Mouse (Mus musculus) forebrain, embryonic 14.5 days (tissue): Measurements from ENCODE around the gene Pde4b. TPM values are rescaled to one million over a fixed set of nuclear protein-coding genes. Genes with fewer than 3 reads are reported as not detected.

Experiments used
- ATAC-seq: fragments of 200-750 bp; cut with Nextera tagmentation; 2 replicates; pipeline ENCODE4 v1.8.0; 2017; ENCODE audit warnings: mild to moderate bottlenecking, moderate library complexity
- DNase-seq: peaks from one replicate; pipeline ENCODE4 v3.0.0-alpha.2; 2015; ENCODE audit warnings: low spot score
- H3K27ac ChIP-seq: fragments of 300-500 bp; sonication (generic); 2 replicates; pipeline ENCODE4 v1.5.1; 2014; ENCODE audit warnings: low read depth, mild to moderate bottlenecking, control low read depth, low read length, moderate library complexity
- H3K27me3 ChIP-seq: fragments of 300-500 bp; sonication (generic); replicated peaks from 2 replicates; pipeline ENCODE4 v1.6.1; 2014; ENCODE audit warnings: low read length, control low read depth, mixed read lengths; ENCODE audit not compliant: control insufficient read depth, insufficient read depth
- H3K36me3 ChIP-seq: fragments of 300-500 bp; sonication (generic); 2 replicates; pipeline ENCODE4 v1.6.1; 2014; ENCODE audit warnings: low read length, control low read depth; ENCODE audit not compliant: control insufficient read depth, insufficient read depth
- H3K4me1 ChIP-seq: fragments of 300-500 bp; sonication (generic); 2 replicates; pipeline ENCODE4 v1.6.1; 2014; ENCODE audit warnings: antibody characterized with exemption, low read length, control low read depth; ENCODE audit not compliant: control insufficient read depth, insufficient read depth
- H3K4me2 ChIP-seq: fragments of 300-500 bp; sonication (generic); 2 replicates; pipeline ENCODE4 v1.6.1; 2014; ENCODE audit warnings: mild to moderate bottlenecking, control low read depth, low read length
- H3K4me3 ChIP-seq: fragments of 300-500 bp; sonication (generic); 2 replicates; pipeline ENCODE4 v1.5.1; 2014; ENCODE audit warnings: low read depth, low read length, control low read depth
- H3K9ac ChIP-seq: fragments of 300-500 bp; sonication (generic); 2 replicates; pipeline ENCODE4 v1.6.1; 2014; ENCODE audit warnings: mild to moderate bottlenecking, low read length, control low read depth, moderate library complexity
- H3K9me3 ChIP-seq: fragments of 300-500 bp; sonication (generic); replicated peaks from 2 replicates; pipeline ENCODE4 v1.6.1; 2016; ENCODE audit warnings: low read length, control low read depth, mixed read lengths; ENCODE audit not compliant: control insufficient read depth
- WGBS: fragments of 180-500 bp; shearing (Covaris S2); extraction: QIAGEN DNeasy Blood & Tissue Kit; methylation state at CpG from one replicate; pipeline ENCODE4 v1.1.7; 2014; 5-methylcytosine and 5-hydroxymethylcytosine counted together
- polyA plus RNA-seq: library from polyadenylated mRNA; unstranded; fragments of >200 nt; fragmentation: Nextera tagmentation; extraction: Ambion mirVana; gene quantifications from 2 replicates; pipeline ENCODE4 v1.2.1, GENCODE M21; 2014

Pde4b gene
- polyA plus RNA-seq, 1 experiment from 2014 or later = 30.8 TPM

DNA sequence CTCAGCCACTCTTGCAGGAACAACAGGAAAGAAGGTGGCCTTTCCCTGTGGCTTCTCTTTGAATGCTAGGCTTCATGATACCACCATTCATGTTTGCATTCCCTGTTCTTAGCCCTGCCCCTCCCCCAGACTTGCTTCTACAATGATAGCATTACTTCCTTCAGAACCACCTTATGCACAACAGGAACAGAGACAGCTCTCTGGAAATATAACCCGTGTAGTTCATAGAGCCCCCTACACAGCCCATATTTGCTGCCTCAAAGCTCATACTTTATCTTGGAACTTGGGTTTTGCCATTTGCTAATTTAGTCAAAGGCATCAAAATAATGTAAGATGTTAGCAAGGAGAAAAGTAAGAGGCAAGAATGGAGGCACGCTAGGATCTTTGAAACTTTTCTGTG, 479.8 kb downstream of the Pde4b start:
- DNase-seq (no peak), ATAC-seq (no peak)
- Histone ChIP-seq H3K4me1 (peaks cover 26% of the 10 kb centered on the region; the same call in 1 of the 2 replicates), H3K9me3 (no peaks in the 10 kb centered on the region), H3K9ac (no peak overlapping the region), H3K36me3 (no peaks in the 10 kb centered on the region), H3K27me3 (0 out of 2 replicates have a peak, but pooled peaks cover 2% of the 10 kb centered on the region), H3K4me3 (no peak overlapping the region), H3K27ac (no peak overlapping the region), H3K4me2 (no peak overlapping the region)
- WGBS = 50% methylated on average over 2 of the region's 2 CpGs

DNA sequence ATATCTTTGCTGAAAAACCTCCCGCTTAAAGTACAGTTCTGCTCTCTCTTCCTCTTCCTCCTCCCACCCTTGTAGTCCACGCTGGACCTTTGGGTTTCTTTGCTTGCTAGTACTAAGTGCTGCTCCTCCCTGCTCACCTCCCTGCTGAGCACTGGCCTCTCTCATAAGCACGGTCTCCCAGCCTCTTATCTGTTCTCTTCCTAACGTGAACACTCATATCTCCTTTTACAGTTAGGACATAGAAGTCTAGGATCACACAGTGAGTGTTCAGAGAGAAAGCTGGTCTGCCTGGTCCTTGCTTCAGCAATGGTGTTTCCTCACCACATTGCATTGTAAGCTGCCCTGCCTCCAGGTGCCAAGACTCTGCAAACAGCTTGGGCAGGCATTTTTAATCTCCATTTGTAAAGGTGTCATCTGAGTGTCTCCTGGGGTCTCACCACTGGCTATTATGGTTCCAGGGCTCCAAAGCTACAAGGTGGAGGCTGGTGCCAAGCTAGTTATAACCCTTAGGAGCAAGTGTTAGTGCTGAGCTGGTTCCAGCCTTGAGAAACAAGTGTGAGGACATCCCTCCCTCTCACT, 480.4 kb downstream of the Pde4b start:
- Histone ChIP-seq H3K4me1 (peaks cover 26% of the 10 kb centered on the region; the same call in 1 of the 2 replicates), H3K36me3 (no peaks in the 10 kb centered on the region), H3K4me2 (no peak overlapping the region), H3K27ac (no peak overlapping the region), H3K9me3 (no peaks in the 10 kb centered on the region), H3K4me3 (no peak overlapping the region), H3K9ac (no peak overlapping the region), H3K27me3 (0 out of 2 replicates have a peak, but pooled peaks cover 2% of the 10 kb centered on the region)
- ATAC-seq (no peak), DNase-seq (no peak)
- 40% methylated on average over 4 of the region's 4 CpGs for WGBS

DNA sequence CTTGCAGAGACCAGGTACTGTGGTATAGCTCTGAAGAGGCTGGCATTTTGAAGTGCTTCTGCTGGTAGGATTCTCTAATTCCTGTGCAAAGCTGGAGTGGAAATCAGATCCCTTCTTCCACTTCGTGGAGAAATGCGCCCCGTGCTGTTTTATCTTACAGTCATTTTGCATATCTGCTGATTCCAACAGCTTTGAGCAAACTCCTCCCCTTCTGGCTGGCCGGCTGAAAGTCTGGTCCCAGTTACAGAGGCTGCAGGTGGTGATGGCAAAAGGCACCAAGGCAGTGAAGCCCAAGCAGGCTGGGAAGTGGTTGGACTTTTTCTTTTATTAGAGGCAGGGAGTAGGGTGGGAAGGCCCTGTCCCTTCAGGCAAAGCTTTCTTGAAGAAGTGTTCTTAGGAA, 481.2 kb downstream of the Pde4b start:
- Histone ChIP-seq H3K4me2 (no peak overlapping the region), H3K36me3 (no peaks in the 10 kb centered on the region), H3K9me3 (no peaks in the 10 kb centered on the region), H3K9ac (no peak overlapping the region), H3K27me3 (0 out of 2 replicates have a peak, but pooled peaks cover 2% of the 10 kb centered on the region), H3K4me1 (peaks cover 26% of the 10 kb centered on the region; the same call in 1 of the 2 replicates), H3K4me3 (no peak overlapping the region), H3K27ac (no peak overlapping the region)
- peak; percentile 61 for DNase-seq
- no peak for ATAC-seq
- 4% methylated on average over 4 of the region's 4 CpGs for WGBS

DNA sequence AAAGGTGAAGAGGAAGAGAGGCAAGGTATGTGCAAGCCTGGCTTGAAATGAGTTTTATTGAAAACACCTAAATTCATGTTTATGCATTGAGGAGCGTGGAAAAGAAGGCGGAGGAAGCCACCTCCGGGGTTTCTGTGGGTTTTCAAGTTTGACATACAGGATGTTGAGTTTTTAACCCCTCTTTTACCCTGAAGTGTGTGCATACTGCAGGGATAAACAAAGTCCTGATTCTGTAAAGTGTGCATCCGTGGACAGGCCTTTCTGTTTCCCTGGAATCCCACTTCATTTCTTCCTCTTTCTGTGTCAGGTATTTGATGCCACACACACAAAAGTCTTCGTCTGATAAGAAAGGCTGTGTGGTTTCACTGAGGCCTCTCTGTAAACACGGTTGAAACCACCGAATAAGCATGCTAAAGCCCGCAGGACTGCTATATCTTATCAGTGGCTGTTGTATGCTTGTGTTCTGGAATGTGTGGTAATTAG, 481.8 kb downstream of the Pde4b start:
- WGBS = 13% methylated on average over 8 of the region's 8 CpGs
- no peaks in the 10 kb centered on the region for H3K36me3 ChIP-seq
- no peak overlapping the region for H3K9ac ChIP-seq
- peaks cover 26% of the 10 kb centered on the region; the same call in 1 of the 2 replicates for H3K4me1 ChIP-seq
- no peak overlapping the region for H3K27ac ChIP-seq
- H3K4me3 ChIP-seq = no peak overlapping the region
- ATAC-seq (no peak), DNase-seq (no peak)
- no peaks in the 10 kb centered on the region for H3K9me3 ChIP-seq
- no peak overlapping the region for H3K4me2 ChIP-seq
- 0 out of 2 replicates have a peak, but pooled peaks cover 2% of the 10 kb centered on the region for H3K27me3 ChIP-seq

DNA sequence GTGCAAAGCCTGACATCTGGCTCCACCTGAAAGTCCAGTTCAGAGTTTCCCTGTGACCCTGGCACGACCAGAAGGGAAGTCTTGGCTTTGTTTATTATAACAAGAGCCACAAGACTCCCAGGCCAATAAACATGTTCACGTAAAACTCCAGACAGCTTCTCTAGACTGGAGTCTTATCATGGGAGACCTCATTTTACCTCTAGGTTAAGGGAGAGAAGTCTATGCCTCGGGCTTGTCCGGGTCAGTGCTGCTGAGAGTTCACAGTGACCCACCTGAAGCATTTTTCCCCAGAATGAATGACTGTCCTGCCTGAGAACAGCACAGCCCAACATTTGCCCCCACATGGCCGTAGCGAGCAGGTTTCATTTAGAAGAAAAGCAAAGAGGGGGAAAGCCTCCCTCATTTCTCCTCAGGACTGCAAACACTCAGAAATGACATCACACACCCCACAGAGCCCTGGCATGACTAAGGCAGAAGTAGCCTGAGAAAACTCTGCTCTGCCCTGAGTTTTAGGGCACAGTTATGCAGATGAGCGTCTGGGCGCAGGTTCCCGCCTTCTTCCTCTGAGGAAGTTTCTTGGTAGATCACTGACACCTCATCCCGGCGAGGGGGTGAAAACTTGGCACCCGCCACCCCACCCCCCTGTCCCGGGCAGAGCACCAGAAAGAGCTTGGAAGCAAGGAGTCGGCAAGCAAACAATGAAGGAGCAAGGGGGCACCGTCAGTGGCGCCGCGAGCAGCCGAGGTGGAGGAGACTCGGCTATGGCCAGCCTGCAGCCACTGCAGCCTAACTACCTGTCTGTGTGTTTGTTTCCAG, 482.8 kb downstream of the Pde4b start:
- H3K9ac ChIP-seq = peak overlapping the region; percentile 62
- 0 out of 2 replicates have a peak, but pooled peaks cover 2% of the 10 kb centered on the region for H3K27me3 ChIP-seq
- no peaks in the 10 kb centered on the region for H3K9me3 ChIP-seq
- peak overlapping the region; percentile 79 for H3K4me2 ChIP-seq
- DNase-seq (peak; percentile 73), ATAC-seq (peak; percentile 76)
- peak overlapping the region; percentile 38 for H3K4me3 ChIP-seq
- H3K36me3 ChIP-seq = no peaks in the 10 kb centered on the region
- WGBS = under 1% methylated on average over 20 of the region's 20 CpGs
- H3K4me1 ChIP-seq = peaks cover 26% of the 10 kb centered on the region; the same call in 1 of the 2 replicates
- H3K27ac ChIP-seq = peak overlapping the region; percentile 28; the same call in 1 of the 2 replicates

DNA sequence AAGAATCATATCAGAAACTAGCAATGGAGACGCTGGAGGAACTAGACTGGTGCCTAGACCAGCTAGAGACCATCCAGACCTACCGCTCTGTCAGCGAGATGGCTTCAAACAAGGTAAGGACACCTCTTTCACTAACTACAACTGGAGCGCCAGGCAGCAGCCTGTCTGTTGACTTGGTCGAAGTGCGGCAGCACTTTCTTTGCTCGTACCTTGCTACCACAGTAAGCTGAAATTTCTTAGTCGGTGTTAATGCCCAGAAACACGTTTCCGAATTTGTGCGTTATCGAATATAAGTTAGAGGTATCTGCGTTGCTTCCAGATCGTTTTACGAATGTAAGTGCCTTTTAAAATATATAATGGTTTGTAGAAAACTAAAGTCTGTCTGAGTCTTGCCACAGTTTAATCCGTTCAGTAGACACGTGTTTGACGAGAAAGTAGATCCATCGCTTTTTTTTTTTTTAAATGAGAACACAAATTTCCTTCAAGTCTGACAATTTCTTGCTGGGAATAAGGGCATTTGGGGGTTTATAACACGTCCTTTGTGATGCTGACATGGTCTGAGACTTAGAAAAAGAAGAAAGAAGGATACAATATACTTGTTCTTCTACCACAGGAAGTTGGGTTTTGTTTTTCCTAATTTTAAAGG, 483.5 kb downstream of the Pde4b start:
- Histone ChIP-seq H3K9me3 (no peaks in the 10 kb centered on the region), H3K4me2 (peak overlapping the region; percentile 79), H3K27ac (peak overlapping the region; percentile 28; the same call in 1 of the 2 replicates), H3K4me1 (peaks cover 26% of the 10 kb centered on the region; the same call in 1 of the 2 replicates), H3K4me3 (peak overlapping the region; percentile 38), H3K9ac (peak overlapping the region; percentile 62), H3K36me3 (no peaks in the 10 kb centered on the region), H3K27me3 (0 out of 2 replicates have a peak, but pooled peaks cover 2% of the 10 kb centered on the region)
- WGBS = 4% methylated on average over 20 of the region's 20 CpGs
- peak; percentile 37 for ATAC-seq
- DNase-seq = no peak

DNA sequence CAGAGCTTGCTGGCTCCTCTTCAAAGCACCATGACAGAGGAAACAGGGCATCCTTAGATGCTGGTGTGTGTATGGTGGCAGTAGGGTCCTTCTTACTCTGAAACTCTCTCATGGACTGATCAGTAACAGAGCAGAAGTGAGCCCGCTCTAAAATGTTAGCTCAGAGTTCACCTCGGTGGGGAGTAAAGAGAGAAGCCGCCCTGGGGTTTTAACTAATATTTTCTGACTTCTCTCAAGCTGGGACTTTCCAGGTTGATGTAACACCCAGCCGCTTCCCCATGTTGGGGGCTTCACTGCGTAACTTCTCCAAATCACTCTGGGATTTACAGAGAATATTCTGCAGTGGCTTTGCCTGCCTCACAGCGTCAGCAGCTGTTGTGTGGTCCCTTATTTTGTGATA, 484.7 kb downstream of the Pde4b start:
- Histone ChIP-seq H3K27ac (no peak overlapping the region), H3K9ac (peak overlapping the region; percentile 14; the same call in 1 of the 2 replicates), H3K4me3 (no peak overlapping the region), H3K36me3 (no peaks in the 10 kb centered on the region), H3K9me3 (no peaks in the 10 kb centered on the region), H3K27me3 (0 out of 2 replicates have a peak, but pooled peaks cover 2% of the 10 kb centered on the region), H3K4me2 (peak overlapping the region; percentile 35), H3K4me1 (peaks cover 21% of the 10 kb centered on the region; the same call in 1 of the 2 replicates)
- DNase-seq (no peak), ATAC-seq (no peak)
- 76% methylated on average over 6 of the region's 6 CpGs for WGBS

DNA sequence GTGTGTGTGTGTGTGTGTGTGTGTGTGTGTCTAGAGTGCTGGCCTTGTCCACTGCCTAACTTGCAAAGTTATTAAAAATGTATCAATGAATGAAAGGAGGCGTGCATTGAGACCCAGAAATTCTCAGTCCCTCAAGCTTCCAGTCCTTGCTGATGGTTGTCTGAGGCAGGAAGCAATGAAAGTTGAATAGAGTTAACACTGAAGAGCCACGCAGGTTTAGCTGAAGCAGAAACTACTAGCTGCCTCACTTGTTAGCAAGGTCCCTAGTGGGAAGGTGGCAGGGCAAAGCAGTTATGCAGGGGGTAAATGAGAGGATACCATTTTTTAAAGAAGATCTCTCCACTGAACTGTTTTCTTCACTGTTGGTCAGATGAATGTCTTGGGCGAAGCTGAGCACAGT, 485.2 kb downstream of the Pde4b start:
- H3K4me1 ChIP-seq = peaks cover 21% of the 10 kb centered on the region; the same call in 1 of the 2 replicates
- 73% methylated on average over 3 of the region's 3 CpGs for WGBS
- ATAC-seq = no peak
- DNase-seq = no peak
- no peak overlapping the region for H3K27ac ChIP-seq
- no peak overlapping the region for H3K4me3 ChIP-seq
- no peaks in the 10 kb centered on the region for H3K9me3 ChIP-seq
- H3K9ac ChIP-seq = no peak overlapping the region
- H3K4me2 ChIP-seq = peak overlapping the region; percentile 35; the same call in 1 of the 2 replicates
- H3K27me3 ChIP-seq = 0 out of 2 replicates have a peak, but pooled peaks cover 2% of the 10 kb centered on the region
- H3K36me3 ChIP-seq = no peaks in the 10 kb centered on the region
